Mouse (Mus musculus): ENCODE measurements around the gene Ptrh2.

GRCm38 (mm10) chr11:86684126-86685012 lies 584 bp downstream of the Ptrh2 start:
- TF ChIP-seq TAL1 (IDR thresholded peaks at IDR 0.05; ENCODE audit: low read length) (no peak), GATA1 (IDR thresholded peaks at IDR 0.05; ENCODE audit: low read length) (no peak)

Measured in erythroblast, embryonic 14.5 days (primary cell).